Mouse (Mus musculus): Measurements from ENCODE around the gene Fam234b. TPM values are rescaled to one million over a fixed set of nuclear protein-coding genes. Genes with fewer than 3 reads are reported as not detected.
A peak's percentile ranks its signal among the peaks of the same experiment; 100 is the strongest.

Fam234b gene
- polyA plus RNA-seq, 1 experiment = 2.1 TPM

- Histone ChIP-seq H3K4me3 (ENCODE audit: insufficient read depth, low read depth, low read length) (peak overlapping the region; percentile 70), H3K4me1 (ENCODE audit: control insufficient read depth, insufficient read depth, insufficient read length, low read length) (peaks cover 3% of the 10 kb centered on the region; the same call in 1 of the 2 replicates), H3K27ac (replicated peaks; ENCODE audit: low read depth, low read length) (peak overlapping the region; percentile 55)
Measured at GRCm38 (mm10) chr6:135167380-135168311, 30.1 kb upstream of the Fam234b start.

GRCm38 (mm10) chr6:135168471-135168870 is 29.3 kb upstream of the Fam234b start:
- no peak overlapping the region for H3K27ac ChIP-seq (replicated peaks; ENCODE audit: low read depth, low read length)
- H3K4me1 ChIP-seq (ENCODE audit: control insufficient read depth, insufficient read depth, insufficient read length, low read length) = peaks cover 3% of the 10 kb centered on the region; the same call in 1 of the 2 replicates
- peak overlapping the region; percentile 70 for H3K4me3 ChIP-seq (ENCODE audit: insufficient read depth, low read depth, low read length)

- H3K4me1 ChIP-seq (ENCODE audit: control insufficient read depth, insufficient read depth, insufficient read length, low read length) = peaks cover 3% of the 10 kb centered on the region; the same call in 1 of the 2 replicates
- H3K27ac ChIP-seq (replicated peaks; ENCODE audit: low read depth, low read length) = no peak overlapping the region
- H3K4me3 ChIP-seq (ENCODE audit: insufficient read depth, low read depth, low read length) = no peak overlapping the region
Measured at GRCm38 (mm10) chr6:135169246-135169645, 28.5 kb upstream of the Fam234b start.

GRCm38 (mm10) chr6:135171736-135172135 is 26.0 kb upstream of the Fam234b start:
- Histone ChIP-seq H3K27ac (replicated peaks; ENCODE audit: low read depth, low read length) (no peak overlapping the region), H3K4me1 (ENCODE audit: control insufficient read depth, insufficient read depth, insufficient read length, low read length) (no peaks in the 10 kb centered on the region), H3K4me3 (ENCODE audit: insufficient read depth, low read depth, low read length) (no peak overlapping the region)

- Histone ChIP-seq H3K4me1 (ENCODE audit: control insufficient read depth, insufficient read depth, insufficient read length, low read length) (no peaks in the 10 kb centered on the region), H3K4me3 (ENCODE audit: insufficient read depth, low read depth, low read length) (no peak overlapping the region), H3K27ac (replicated peaks; ENCODE audit: low read depth, low read length) (no peak overlapping the region)
Measured at GRCm38 (mm10) chr6:135175014-135175413, 22.8 kb upstream of the Fam234b start.

GRCm38 (mm10) chr6:135177271-135177670 is 20.5 kb upstream of the Fam234b start:
- no peak overlapping the region for H3K27ac ChIP-seq (replicated peaks; ENCODE audit: low read depth, low read length)
- H3K4me1 ChIP-seq (ENCODE audit: control insufficient read depth, insufficient read depth, insufficient read length, low read length) = no peaks in the 10 kb centered on the region
- no peak overlapping the region for H3K4me3 ChIP-seq (ENCODE audit: insufficient read depth, low read depth, low read length)

GRCm38 (mm10) chr6:135178599-135178998 is 19.2 kb upstream of the Fam234b start:
- no peak overlapping the region for H3K27ac ChIP-seq (replicated peaks; ENCODE audit: low read depth, low read length)
- H3K4me3 ChIP-seq (ENCODE audit: insufficient read depth, low read depth, low read length) = no peak overlapping the region
- H3K4me1 ChIP-seq (ENCODE audit: control insufficient read depth, insufficient read depth, insufficient read length, low read length) = no peaks in the 10 kb centered on the region

GRCm38 (mm10) chr6:135182925-135183324 is 14.9 kb upstream of the Fam234b start:
- Histone ChIP-seq H3K27ac (replicated peaks; ENCODE audit: low read depth, low read length) (no peak overlapping the region), H3K4me1 (ENCODE audit: control insufficient read depth, insufficient read depth, insufficient read length, low read length) (no peaks in the 10 kb centered on the region)

GRCm38 (mm10) chr6:135183961-135184360 is 13.8 kb upstream of the Fam234b start:
- Histone ChIP-seq H3K4me3 (ENCODE audit: insufficient read depth, low read depth, low read length) (no peak overlapping the region), H3K27ac (replicated peaks; ENCODE audit: low read depth, low read length) (no peak overlapping the region), H3K4me1 (ENCODE audit: control insufficient read depth, insufficient read depth, insufficient read length, low read length) (no peaks in the 10 kb centered on the region)

More at GRCm38 (mm10) chr6:135182925-135183324, 14.9 kb upstream of the Fam234b start:
- H3K4me3 ChIP-seq (ENCODE audit: insufficient read depth, low read depth, low read length) = no peak overlapping the region

- Histone ChIP-seq H3K4me3 (ENCODE audit: insufficient read depth, low read depth, low read length) (no peak overlapping the region), H3K4me1 (ENCODE audit: control insufficient read depth, insufficient read depth, insufficient read length, low read length) (no peaks in the 10 kb centered on the region), H3K27ac (replicated peaks; ENCODE audit: low read depth, low read length) (no peak overlapping the region)
Measured at GRCm38 (mm10) chr6:135187076-135187917, 10.5 kb upstream of the Fam234b start.

GRCm38 (mm10) chr6:135188629-135189028 is 9.1 kb upstream of the Fam234b start:
- Histone ChIP-seq H3K27ac (replicated peaks; ENCODE audit: low read depth, low read length) (no peak overlapping the region), H3K4me1 (ENCODE audit: control insufficient read depth, insufficient read depth, insufficient read length, low read length) (no peaks in the 10 kb centered on the region), H3K4me3 (ENCODE audit: insufficient read depth, low read depth, low read length) (no peak overlapping the region)

GRCm38 (mm10) chr6:135190122-135190521 is 7.7 kb upstream of the Fam234b start:
- no peak overlapping the region for H3K27ac ChIP-seq (replicated peaks; ENCODE audit: low read depth, low read length)
- no peak overlapping the region for H3K4me3 ChIP-seq (ENCODE audit: insufficient read depth, low read depth, low read length)
- no peaks in the 10 kb centered on the region for H3K4me1 ChIP-seq (ENCODE audit: control insufficient read depth, insufficient read depth, insufficient read length, low read length)

GRCm38 (mm10) chr6:135191906-135192305 is 5.9 kb upstream of the Fam234b start:
- H3K4me3 ChIP-seq (ENCODE audit: insufficient read depth, low read depth, low read length) = no peak overlapping the region
- H3K4me1 ChIP-seq (ENCODE audit: control insufficient read depth, insufficient read depth, insufficient read length, low read length) = no peaks in the 10 kb centered on the region
- H3K27ac ChIP-seq (replicated peaks; ENCODE audit: low read depth, low read length) = no peak overlapping the region

- H3K4me1 ChIP-seq (ENCODE audit: control insufficient read depth, insufficient read depth, insufficient read length, low read length) = no peaks in the 10 kb centered on the region; the same call in 1 of the 2 replicates
- peak overlapping the region; percentile 23; the same call in 1 of the 2 replicates for H3K27ac ChIP-seq (replicated peaks; ENCODE audit: low read depth, low read length)
- no peak overlapping the region for H3K4me3 ChIP-seq (ENCODE audit: insufficient read depth, low read depth, low read length)
Measured at GRCm38 (mm10) chr6:135192993-135193392, 4.8 kb upstream of the Fam234b start.

GRCm38 (mm10) chr6:135193733-135194132 is 4.0 kb upstream of the Fam234b start:
- Histone ChIP-seq H3K4me3 (ENCODE audit: insufficient read depth, low read depth, low read length) (no peak overlapping the region), H3K27ac (replicated peaks; ENCODE audit: low read depth, low read length) (no peak overlapping the region), H3K4me1 (ENCODE audit: control insufficient read depth, insufficient read depth, insufficient read length, low read length) (no peaks in the 10 kb centered on the region; the same call in 1 of the 2 replicates)

Measured in brown adipose tissue, adult 24 weeks (tissue).